Mouse (Mus musculus) liver, embryonic 12.5 days (tissue): ENCODE results near the gene Zxdc. TPM values are rescaled to one million over a fixed set of nuclear protein-coding genes. Genes with fewer than 3 reads are reported as not detected.

ENCODE experiments used
- ATAC-seq: fragments of 200-750 bp; cut with Nextera tagmentation; 2 replicates; pipeline ENCODE4 v1.8.0; 2017; ENCODE audit warnings: moderate number of reproducible peaks, mild to moderate bottlenecking, moderate library complexity
- H3K27ac ChIP-seq: fragments of 300-500 bp; sonication (generic); 2 replicates; pipeline ENCODE4 v1.5.1; 2016; ENCODE audit warnings: mild to moderate bottlenecking
- H3K27me3 ChIP-seq: fragments of 300-500 bp; sonication (generic); replicated peaks from 2 replicates; pipeline ENCODE4 v1.6.1; 2016; ENCODE audit warnings: mild to moderate bottlenecking, moderate library complexity
- H3K36me3 ChIP-seq: fragments of 300-500 bp; sonication (generic); 2 replicates; pipeline ENCODE4 v1.6.1; 2016; ENCODE audit warnings: mild to moderate bottlenecking, moderate library complexity
- H3K4me1 ChIP-seq: fragments of 300-500 bp; sonication (generic); 2 replicates; pipeline ENCODE4 v1.6.1; 2016
- H3K4me2 ChIP-seq: fragments of 300-500 bp; sonication (generic); 2 replicates; pipeline ENCODE4 v1.6.1; 2016; ENCODE audit warnings: mild to moderate bottlenecking, moderate library complexity
- H3K4me3 ChIP-seq: fragments of 300-500 bp; sonication (generic); 2 replicates; pipeline ENCODE4 v1.5.1; 2016; ENCODE audit warnings: mild to moderate bottlenecking, moderate library complexity
- H3K9ac ChIP-seq: fragments of 300-500 bp; sonication (generic); 2 replicates; pipeline ENCODE4 v1.6.1; 2016; ENCODE audit warnings: mild to moderate bottlenecking, moderate library complexity
- H3K9me3 ChIP-seq: fragments of 300-500 bp; sonication (generic); replicated peaks from 2 replicates; pipeline ENCODE4 v1.6.1; 2016; ENCODE audit warnings: mild to moderate bottlenecking, moderate library complexity
- WGBS: fragments of 180-500 bp; shearing (Covaris S2); methylation state at CpG from one replicate; pipeline ENCODE4 v1.1.7; 2016; ENCODE audit not compliant: insufficient replicate concordance; 5-methylcytosine and 5-hydroxymethylcytosine counted together
- polyA plus RNA-seq: library from polyadenylated mRNA; unstranded; fragments of >200 nt; fragmentation: Nextera tagmentation; extraction: Ambion mirVana; gene quantifications from 2 replicates; pipeline ENCODE4 v1.2.1, GENCODE M21; 2016

Gene Zxdc
- polyA plus RNA-seq, 1 experiment from 2014 or later: 5.6 TPM

DNA sequence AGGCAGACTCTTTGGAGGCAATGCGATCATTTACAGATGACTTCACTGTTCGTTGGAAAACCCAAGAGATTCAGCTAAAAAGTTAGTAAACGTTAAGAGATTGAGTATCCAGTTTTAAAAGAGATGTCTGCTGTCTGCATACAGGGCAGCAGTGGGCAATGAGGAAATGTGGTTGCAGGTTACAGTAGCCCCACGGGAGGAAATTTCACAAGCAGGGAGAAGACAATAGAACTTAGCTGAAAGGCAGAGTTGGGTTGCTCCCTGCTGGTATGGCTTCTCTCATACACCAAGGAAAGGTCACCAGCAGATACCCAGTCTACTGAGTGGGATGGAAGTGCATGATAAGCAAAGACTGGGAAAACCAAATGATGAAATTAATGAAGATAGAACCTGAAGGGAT lies 21.3 kb downstream of the Zxdc start:
- Histone ChIP-seq H3K4me2 (no peak overlapping the region), H3K4me3 (no peak overlapping the region), H3K9ac (no peak overlapping the region), H3K27me3 (no peaks in the 10 kb centered on the region), H3K9me3 (no peaks in the 10 kb centered on the region), H3K4me1 (no peaks in the 10 kb centered on the region), H3K27ac (no peak overlapping the region), H3K36me3 (peaks cover 70% of the 10 kb centered on the region)
- WGBS: 74% methylated on average over 4 of the region's 4 CpGs
- ATAC-seq: no peak

DNA sequence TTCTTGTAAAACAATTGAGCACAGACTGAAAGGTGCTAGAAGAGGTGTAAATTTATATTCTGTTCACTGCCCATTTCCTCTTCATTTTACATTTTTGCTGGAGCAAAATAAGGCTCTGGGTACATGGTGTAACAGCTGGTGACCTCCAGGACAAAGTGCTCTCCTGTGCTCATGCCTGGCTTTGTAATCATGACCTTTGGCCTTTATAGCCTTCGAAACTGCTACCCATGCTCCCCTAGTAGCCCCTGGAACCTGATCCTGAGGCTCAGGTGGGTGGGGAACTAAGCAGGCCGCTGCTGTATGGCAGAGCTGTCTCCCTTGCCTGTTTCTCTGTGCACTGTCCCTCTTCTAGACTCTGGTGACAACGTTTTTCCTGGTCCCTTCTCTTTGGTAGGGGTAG lies 24.7 kb downstream of the Zxdc start:
- Histone ChIP-seq H3K4me1 (no peaks in the 10 kb centered on the region), H3K27ac (no peak overlapping the region), H3K4me3 (no peak overlapping the region), H3K9me3 (no peaks in the 10 kb centered on the region), H3K27me3 (no peaks in the 10 kb centered on the region), H3K4me2 (no peak overlapping the region), H3K9ac (no peak overlapping the region), H3K36me3 (peaks cover 40% of the 10 kb centered on the region)
- WGBS: 59% methylated on average over 3 of the region's 3 CpGs
- ATAC-seq: peak; percentile 57

DNA sequence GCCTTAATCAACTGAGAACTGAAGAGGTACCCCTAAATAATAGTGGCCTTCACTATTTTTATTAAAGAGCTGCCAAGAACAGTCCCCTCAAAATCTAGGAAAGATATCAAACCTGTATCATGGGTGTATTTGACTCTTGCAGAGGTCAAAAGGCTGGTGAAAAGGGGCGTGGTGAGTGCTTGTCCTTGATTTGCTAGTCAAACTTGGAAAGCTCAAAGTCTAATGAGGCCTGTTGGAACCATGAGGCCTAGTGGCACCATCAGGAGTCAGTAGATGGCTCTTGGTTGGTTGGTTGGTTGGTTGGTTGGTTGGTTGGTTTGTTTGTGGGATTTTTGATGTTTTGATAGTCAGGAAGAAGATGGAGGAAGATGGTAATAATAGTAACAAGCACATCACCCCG lies 26.5 kb downstream of the Zxdc start:
- Histone ChIP-seq H3K27me3 (no peaks in the 10 kb centered on the region), H3K27ac (no peak overlapping the region), H3K4me3 (no peak overlapping the region), H3K4me1 (no peaks in the 10 kb centered on the region), H3K9me3 (no peaks in the 10 kb centered on the region), H3K36me3 (peaks cover 33% of the 10 kb centered on the region), H3K4me2 (no peak overlapping the region), H3K9ac (no peak overlapping the region)
- 82% methylated on average over 2 of the region's 2 CpGs for WGBS
- ATAC-seq: no peak

DNA sequence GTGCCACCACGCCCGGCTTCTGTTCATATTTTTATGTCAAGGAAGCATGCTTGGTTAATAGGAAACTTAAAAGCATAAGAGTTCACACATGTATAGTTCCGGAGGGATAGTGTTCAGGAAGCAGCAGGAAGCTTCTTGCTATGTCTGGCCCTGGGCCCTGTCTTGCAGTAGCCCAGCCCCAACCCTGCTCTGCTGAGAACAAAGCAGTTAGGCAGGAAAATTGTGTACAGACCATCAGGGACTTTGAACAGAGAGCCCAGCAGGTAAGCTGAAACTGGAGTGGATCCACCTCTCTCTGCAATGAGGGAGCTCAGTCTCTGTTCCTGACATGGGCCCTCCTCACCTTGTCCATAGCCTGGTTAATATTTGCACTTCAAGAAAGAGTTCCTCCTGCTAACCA lies 28.0 kb downstream of the Zxdc start:
- ATAC-seq: no peak; the same call in 1 of the 2 replicates
- Histone ChIP-seq H3K27me3 (no peaks in the 10 kb centered on the region), H3K27ac (no peak overlapping the region), H3K4me2 (no peak overlapping the region), H3K4me1 (no peaks in the 10 kb centered on the region), H3K4me3 (no peak overlapping the region), H3K36me3 (peaks cover 34% of the 10 kb centered on the region), H3K9me3 (no peaks in the 10 kb centered on the region), H3K9ac (no peak overlapping the region)
- WGBS: 78% methylated on average over 3 of the region's 3 CpGs

DNA sequence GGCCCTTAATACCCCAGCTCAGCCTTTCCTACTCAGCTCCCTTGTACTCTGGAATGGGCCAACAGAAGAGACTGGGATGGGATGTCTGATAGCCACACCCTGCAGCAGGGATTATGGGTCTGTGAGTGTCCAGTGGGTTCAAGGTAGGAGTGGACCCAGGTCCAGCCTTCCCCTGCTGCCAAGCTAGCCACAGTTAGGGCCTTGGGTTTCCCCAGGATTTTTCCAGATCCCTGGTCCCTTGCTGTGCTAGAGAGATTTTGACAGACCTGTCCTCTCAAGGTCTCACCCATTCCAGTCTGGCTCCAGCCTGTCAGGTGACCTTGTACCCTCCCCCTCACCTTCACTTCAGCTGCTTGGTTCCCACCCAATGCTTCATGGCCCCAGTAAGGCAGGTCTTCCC lies 39.3 kb downstream of the Zxdc start:
- Histone ChIP-seq H3K4me1 (0 out of 2 replicates have a peak, but pooled peaks cover 3% of the 10 kb centered on the region), H3K9me3 (no peaks in the 10 kb centered on the region), H3K36me3 (peaks cover 5% of the 10 kb centered on the region; the same call in 1 of the 2 replicates), H3K27me3 (no peaks in the 10 kb centered on the region), H3K4me2 (no peak overlapping the region), H3K4me3 (no peak overlapping the region), H3K27ac (no peak overlapping the region), H3K9ac (no peak overlapping the region)
- no peak for ATAC-seq

DNA sequence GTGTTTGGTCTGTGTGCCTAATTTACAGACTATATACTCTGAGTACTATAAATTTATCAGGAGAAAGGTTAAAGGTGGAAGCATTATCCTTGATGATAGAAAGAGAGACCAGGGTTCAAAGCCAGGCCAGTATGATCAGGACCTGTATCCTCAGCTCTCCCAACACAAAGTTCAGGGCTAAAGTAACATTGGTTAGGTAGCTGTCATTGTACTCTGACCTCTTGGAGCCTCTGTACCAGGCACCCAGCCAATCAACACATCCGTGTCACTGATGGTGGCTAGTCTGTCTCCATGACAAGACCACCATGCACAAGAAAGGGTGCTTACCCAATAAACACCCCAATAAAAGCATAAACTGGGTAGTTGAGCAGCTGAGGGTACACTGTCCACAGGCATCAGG lies 41.7 kb downstream of the Zxdc start:
- Histone ChIP-seq H3K4me3 (no peak overlapping the region), H3K9ac (no peak overlapping the region), H3K9me3 (no peaks in the 10 kb centered on the region), H3K27ac (no peak overlapping the region), H3K4me1 (0 out of 2 replicates have a peak, but pooled peaks cover 3% of the 10 kb centered on the region), H3K27me3 (no peaks in the 10 kb centered on the region; the same call in 1 of the 2 replicates), H3K36me3 (no peaks in the 10 kb centered on the region), H3K4me2 (no peak overlapping the region)
- ATAC-seq: no peak
- 45% methylated on average over 1 of the region's 1 CpGs for WGBS

DNA sequence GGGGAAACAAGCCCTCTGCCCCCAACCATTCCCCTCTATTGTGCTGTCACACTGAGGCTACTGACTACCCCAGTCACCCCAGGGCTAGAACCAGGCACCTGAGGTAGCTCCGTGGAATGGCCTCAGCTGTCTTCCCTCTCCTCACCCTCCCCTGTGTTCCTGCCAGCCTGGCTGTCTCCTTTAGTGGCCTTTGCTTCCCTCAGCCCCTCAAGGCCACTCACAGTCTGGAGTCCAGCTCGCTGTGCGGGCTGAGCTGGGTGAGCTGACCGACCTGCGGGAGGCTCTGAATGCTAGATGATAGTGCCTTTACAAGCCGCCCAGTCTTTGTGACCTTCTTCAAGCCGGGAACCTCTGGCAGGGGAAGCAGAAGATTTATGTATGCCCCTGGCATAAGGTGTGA lies 42.6 kb downstream of the Zxdc start:
- no peaks in the 10 kb centered on the region; the same call in 1 of the 2 replicates for H3K27me3 ChIP-seq
- no peak overlapping the region for H3K4me2 ChIP-seq
- WGBS: 70% methylated on average over 7 of the region's 7 CpGs
- H3K4me1 ChIP-seq: 0 out of 2 replicates have a peak, but pooled peaks cover 3% of the 10 kb centered on the region
- H3K27ac ChIP-seq: no peak overlapping the region
- no peaks in the 10 kb centered on the region for H3K36me3 ChIP-seq
- no peak for ATAC-seq
- no peak overlapping the region for H3K9ac ChIP-seq
- no peaks in the 10 kb centered on the region for H3K9me3 ChIP-seq
- no peak overlapping the region for H3K4me3 ChIP-seq

DNA sequence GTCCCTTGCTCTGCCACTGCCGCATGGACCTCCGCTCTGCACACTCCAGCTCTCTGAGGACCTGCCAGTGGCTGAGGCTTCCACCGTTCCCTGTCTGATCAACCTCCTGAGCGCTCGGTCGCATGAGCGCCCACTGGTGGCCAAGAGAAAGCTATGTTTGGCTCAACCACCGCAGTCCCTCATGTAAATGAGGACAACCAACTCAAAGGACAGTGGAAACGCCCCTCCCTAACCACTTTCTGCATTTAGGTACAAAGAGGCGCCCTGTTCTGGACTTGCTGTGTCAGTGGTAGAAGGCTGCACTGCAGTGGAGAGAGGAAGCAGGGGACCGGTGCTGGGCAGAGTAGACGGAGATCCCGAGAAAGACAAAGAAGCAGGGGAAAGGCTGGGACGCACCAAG lies 53.3 kb downstream of the Zxdc start:
- no peak overlapping the region for H3K4me3 ChIP-seq
- peak overlapping the region; percentile 48 for H3K4me2 ChIP-seq
- peaks cover 12% of the 10 kb centered on the region for H3K27me3 ChIP-seq
- H3K27ac ChIP-seq: no peak overlapping the region
- H3K36me3 ChIP-seq: no peaks in the 10 kb centered on the region
- 5% methylated on average over 14 of the region's 14 CpGs for WGBS
- H3K9me3 ChIP-seq: no peaks in the 10 kb centered on the region
- ATAC-seq: peak; percentile 78
- no peaks in the 10 kb centered on the region for H3K4me1 ChIP-seq
- no peak overlapping the region for H3K9ac ChIP-seq

DNA sequence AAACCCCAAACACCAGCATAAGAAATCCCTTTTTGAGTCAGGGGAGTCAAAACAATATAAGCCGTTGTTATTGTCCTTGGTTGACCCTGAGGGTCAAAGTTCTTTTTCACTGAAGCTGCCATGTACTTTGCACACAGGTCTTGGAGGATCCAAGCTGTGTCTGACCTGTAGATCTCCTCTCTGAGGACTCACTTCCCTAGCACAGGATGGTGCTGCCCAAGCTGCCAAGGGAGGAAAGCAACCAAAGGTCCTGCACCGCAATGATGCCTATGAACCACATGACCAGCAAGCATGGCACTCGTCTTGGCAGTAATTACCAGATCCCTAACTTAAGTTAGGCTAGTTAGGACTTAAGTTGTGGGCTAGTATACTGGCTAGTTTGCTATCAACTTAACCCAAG lies 56.1 kb downstream of the Zxdc start:
- ATAC-seq: no peak
- Histone ChIP-seq H3K27me3 (peaks cover 25% of the 10 kb centered on the region), H3K4me3 (no peak overlapping the region), H3K4me2 (no peak overlapping the region), H3K9ac (no peak overlapping the region), H3K9me3 (no peaks in the 10 kb centered on the region), H3K27ac (no peak overlapping the region), H3K4me1 (peaks cover 9% of the 10 kb centered on the region; the same call in 1 of the 2 replicates), H3K36me3 (no peaks in the 10 kb centered on the region)
- 73% methylated on average over 3 of the region's 3 CpGs for WGBS

DNA sequence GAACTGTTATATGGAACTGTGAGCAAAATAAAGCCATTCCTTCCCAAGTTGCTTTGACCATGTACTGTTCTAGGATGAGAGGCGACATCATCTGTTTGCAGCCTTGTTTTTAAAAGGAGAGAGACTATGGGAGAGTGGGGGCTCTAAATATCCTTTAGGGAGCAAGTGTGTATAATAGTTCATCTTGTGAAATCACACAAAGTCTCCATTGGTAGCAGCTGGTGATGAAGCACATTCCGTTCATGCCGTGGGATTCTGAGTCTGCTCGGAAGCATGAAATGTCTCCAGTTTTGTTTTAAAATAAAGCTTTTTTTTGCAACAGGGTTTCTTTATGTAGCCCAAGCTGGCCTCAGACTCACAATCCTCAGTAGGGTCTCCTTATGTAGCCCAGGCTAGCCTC lies 56.7 kb downstream of the Zxdc start:
- no peaks in the 10 kb centered on the region for H3K9me3 ChIP-seq
- 89% methylated on average over 4 of the region's 4 CpGs for WGBS
- no peak overlapping the region for H3K9ac ChIP-seq
- H3K4me2 ChIP-seq: no peak overlapping the region
- ATAC-seq: no peak
- H3K27me3 ChIP-seq: peaks cover 25% of the 10 kb centered on the region
- no peak overlapping the region for H3K4me3 ChIP-seq
- H3K36me3 ChIP-seq: no peaks in the 10 kb centered on the region
- H3K27ac ChIP-seq: no peak overlapping the region
- H3K4me1 ChIP-seq: peaks cover 9% of the 10 kb centered on the region; the same call in 1 of the 2 replicates

DNA sequence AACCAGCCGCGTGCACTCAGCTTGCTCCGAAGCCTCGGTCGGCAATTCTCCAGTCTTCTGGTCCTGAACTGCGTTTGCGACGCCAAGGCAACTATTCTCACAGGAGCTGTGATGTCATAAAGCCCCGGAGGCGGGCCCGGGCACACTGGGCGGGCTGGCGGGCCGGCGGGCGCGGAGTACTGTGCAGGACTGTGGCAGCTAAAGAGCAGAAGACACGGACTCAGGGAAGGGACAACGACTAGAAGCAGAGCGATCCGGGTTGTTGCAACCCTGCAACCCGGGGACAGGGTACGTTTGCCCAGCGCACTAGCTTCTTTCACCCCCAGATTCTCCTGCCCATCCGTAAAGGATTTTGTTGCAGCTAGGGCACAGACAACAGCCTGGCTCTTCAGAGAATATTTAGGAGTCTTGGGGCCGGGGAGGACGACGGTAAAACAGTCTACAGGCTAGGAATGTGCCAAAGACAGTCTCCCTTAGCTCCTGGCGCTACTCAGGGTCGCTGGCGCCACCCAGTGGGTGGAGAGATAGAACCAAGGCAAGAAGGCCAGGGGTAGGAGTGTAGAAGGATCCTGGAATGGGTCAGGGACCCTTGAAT lies 59.2 kb downstream of the Zxdc start, which contains the start of gene Cfap100:
Gene Cfap100, minus strand, starts transcription at position 418 of the 595 bp plus-strand sequence.
- Histone ChIP-seq H3K4me2 (peak within 1 kb of the TSS; percentile 64), H3K27me3 (peaks cover 25% of the 10 kb centered on the region), H3K36me3 (no peaks in the 10 kb centered on the region), H3K9me3 (no peaks in the 10 kb centered on the region), H3K27ac (no peak within 1 kb of the TSS), H3K4me3 (peak within 1 kb of the TSS; percentile 41), H3K4me1 (peaks cover 9% of the 10 kb centered on the region; the same call in 1 of the 2 replicates), H3K9ac (peak within 1 kb of the TSS; percentile 20; the same call in 1 of the 2 replicates)
- peak; percentile 67 for ATAC-seq
- under 1% methylated on average over 31 of the region's 31 CpGs for WGBS

DNA sequence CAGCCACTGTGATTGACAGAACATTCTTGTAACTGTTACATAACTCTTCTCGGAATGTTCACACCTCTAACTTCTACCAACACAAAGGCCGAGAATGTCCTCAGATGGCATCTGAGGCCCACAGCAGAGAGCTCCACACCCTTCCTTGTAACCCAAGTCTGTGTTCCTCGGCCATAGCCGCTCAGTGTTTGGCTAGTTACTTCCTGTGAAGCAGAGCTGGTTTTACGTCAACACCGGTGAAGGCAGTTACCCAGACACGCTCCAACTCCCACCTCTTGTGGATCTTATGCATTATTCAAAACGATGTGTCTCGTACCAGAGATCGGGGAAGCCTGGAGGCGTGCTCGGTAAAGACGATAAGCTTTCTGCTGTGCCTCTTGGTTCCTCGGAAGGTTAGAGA lies 60.6 kb downstream of the Zxdc start:
- 63% methylated on average over 14 of the region's 14 CpGs for WGBS
- Histone ChIP-seq H3K9me3 (no peaks in the 10 kb centered on the region), H3K4me2 (no peak overlapping the region), H3K36me3 (no peaks in the 10 kb centered on the region), H3K4me3 (no peak overlapping the region), H3K27ac (no peak overlapping the region), H3K4me1 (peaks cover 9% of the 10 kb centered on the region; the same call in 1 of the 2 replicates), H3K9ac (no peak overlapping the region), H3K27me3 (peaks cover 25% of the 10 kb centered on the region)
- no peak for ATAC-seq

DNA sequence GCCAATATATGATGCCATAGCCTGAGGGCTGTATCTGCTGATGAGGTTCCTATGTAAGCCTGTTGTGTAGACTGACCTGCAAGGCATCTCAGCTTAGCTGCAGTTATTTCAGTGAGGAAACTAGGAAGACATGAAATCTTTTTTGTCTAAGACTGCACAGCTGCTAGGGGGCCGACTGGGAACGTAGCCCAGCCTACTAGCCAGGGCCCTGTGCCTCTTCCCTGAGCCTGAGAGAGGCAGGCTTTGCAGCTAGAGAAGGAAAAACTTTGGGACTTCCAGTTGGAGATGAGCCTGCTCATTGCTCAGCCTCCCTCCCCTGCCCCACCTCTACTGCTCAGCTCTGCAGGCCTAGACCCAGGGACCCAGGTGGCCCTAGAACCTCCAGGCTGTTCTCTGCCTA lies 62.2 kb downstream of the Zxdc start:
- Histone ChIP-seq H3K9ac (no peak overlapping the region), H3K27me3 (peaks cover 24% of the 10 kb centered on the region), H3K4me2 (no peak overlapping the region), H3K9me3 (no peaks in the 10 kb centered on the region), H3K4me1 (peaks cover 9% of the 10 kb centered on the region; the same call in 1 of the 2 replicates), H3K36me3 (no peaks in the 10 kb centered on the region), H3K27ac (no peak overlapping the region), H3K4me3 (no peak overlapping the region)
- WGBS: 36% methylated on average over 2 of the region's 2 CpGs
- ATAC-seq: no peak
